12 mouse cellular contexts compared by ENCODE assay signal in genomic region chr13:110093720-110094685, GRCm38 (mm10).
A peak's percentile ranks its signal among the peaks of the same experiment; 100 is the strongest.
DNase-seq lines count a peak whose midpoint lies in the region; ATAC-seq and TF ChIP-seq lines count a peak whose summit lies in the region.
"Had no signal": no experiment of that assay in that cellular context is flagged by ENCODE, and none has a peak within 500 bp of the region (broad histone marks: within the 10 kb centered on the region; RNA-seq: fewer than 3 reads in every experiment).

No protein-coding gene starts in this region.

- intact Hi-C loops in left cerebral cortex, adult 2 months (cut with DNase I), result no loop called here

- H3K4me2 ChIP-seq in forebrain, embryonic 12.5 days, result no peak overlapping the region
- peak overlapping the region; percentile 38 for H3K4me2 ChIP-seq in hindbrain, embryonic 15.5 days
- H3K4me2 ChIP-seq in midbrain, embryonic 16.5 days (ENCODE audit: low read length), result peak overlapping the region; percentile 20; the same call in 1 of the 2 replicates
- H3K4me2 ChIP-seq: liver, embryonic 15.5 days had no signal

- WGBS in forebrain, embryonic 12.5 days, result 39% methylated on average over 17 of the region's 17 CpGs
- WGBS in hindbrain, embryonic 15.5 days, result 25% methylated on average over 17 of the region's 17 CpGs
- 17% methylated on average over 17 of the region's 17 CpGs for WGBS in midbrain, embryonic 16.5 days

- H3K9ac ChIP-seq in forebrain, embryonic 12.5 days, result no peak overlapping the region
- no peak overlapping the region for H3K9ac ChIP-seq in hindbrain, embryonic 15.5 days
- 0 out of 2 replicates have a peak overlapping the region, but pooled peaks have one; percentile 31 for H3K9ac ChIP-seq in midbrain, embryonic 16.5 days (ENCODE audit: low read depth, low read length)
- H3K9ac ChIP-seq: liver, embryonic 15.5 days had no signal

- no peak for TF ChIP-seq CTCF in brain, embryonic 14.5 days (IDR thresholded peaks at IDR 0.05; ENCODE audit: borderline replicate concordance, extremely low read depth, insufficient read depth, insufficient read length)
- TF ChIP-seq CTCF in left cerebral cortex, adult 2 months (IDR thresholded peaks at IDR 0.05), result no peak

- H3K27me3 ChIP-seq in forebrain, embryonic 12.5 days, result no peaks in the 10 kb centered on the region
- no peaks in the 10 kb centered on the region for H3K27me3 ChIP-seq in hindbrain, embryonic 15.5 days
- H3K27me3 ChIP-seq in midbrain, embryonic 16.5 days (ENCODE audit: control insufficient read depth, insufficient read depth, low read depth, low read length), result no peaks in the 10 kb centered on the region
- H3K27me3 ChIP-seq: CH12.LX; liver, embryonic 15.5 days had no signal

- peak overlapping the region; percentile 2; the same call in 1 of the 2 replicates for H3K27ac ChIP-seq in forebrain, embryonic 12.5 days
- peak overlapping the region; percentile 81 for H3K27ac ChIP-seq in hindbrain, embryonic 15.5 days (replicated peaks)
- peak overlapping the region; percentile 72 for H3K27ac ChIP-seq in midbrain, embryonic 16.5 days (ENCODE audit: low read length)
- no peak overlapping the region for H3K27ac ChIP-seq in left cerebral cortex, adult 2 months
- H3K27ac ChIP-seq: liver, embryonic 15.5 days had no signal

- peak; percentile 57 for ATAC-seq in forebrain, embryonic 12.5 days (ENCODE audit: low FRiP score)
- peak; percentile 76 for ATAC-seq in hindbrain, embryonic 15.5 days (ENCODE audit: low FRiP score, low read depth)
- ATAC-seq in midbrain, embryonic 16.5 days, result peak; percentile 82
- ATAC-seq: intestine, postnatal 0 days had no signal

- H3K36me3 ChIP-seq in forebrain, embryonic 12.5 days (replicated peaks), result no peaks in the 10 kb centered on the region
- no peaks in the 10 kb centered on the region for H3K36me3 ChIP-seq in hindbrain, embryonic 15.5 days
- H3K36me3 ChIP-seq in midbrain, embryonic 16.5 days (ENCODE audit: control insufficient read depth, insufficient read depth, low read length), result no peaks in the 10 kb centered on the region
- H3K36me3 ChIP-seq: liver, embryonic 15.5 days had no signal

- peaks cover 15% of the 10 kb centered on the region for H3K4me1 ChIP-seq in forebrain, embryonic 12.5 days
- peaks cover 29% of the 10 kb centered on the region for H3K4me1 ChIP-seq in hindbrain, embryonic 15.5 days (replicated peaks)
- peaks cover 22% of the 10 kb centered on the region for H3K4me1 ChIP-seq in midbrain, embryonic 16.5 days (ENCODE audit: control insufficient read depth, insufficient read depth, low read length)
- H3K4me1 ChIP-seq: liver, embryonic 15.5 days had no signal

- no peak overlapping the region for H3K4me3 ChIP-seq in forebrain, embryonic 12.5 days (replicated peaks)
- no peak overlapping the region for H3K4me3 ChIP-seq in hindbrain, embryonic 15.5 days
- no peak overlapping the region for H3K4me3 ChIP-seq in midbrain, embryonic 16.5 days (ENCODE audit: low read depth, low read length)
- H3K4me3 ChIP-seq in left cerebral cortex, adult 2 months, result no peak overlapping the region
- H3K4me3 ChIP-seq: liver, embryonic 15.5 days had no signal

- DNase-seq in brain, embryonic 14.5 days (ENCODE audit: low read depth), result peak; percentile 73
- no peak for DNase-seq in c-Kit-positive CD71-positive TER-119-positive erythroid progenitor cells, embryonic 14.5 days (ENCODE audit: low spot score)
- no peak for DNase-seq in left cerebral cortex, adult 2 months (ENCODE audit: extremely low spot score in 1 of 2, low spot score in 2 of 2)
- DNase-seq in urinary bladder, postnatal 36 days (ENCODE audit: low spot score in 2 of 2), result no peak
- DNase-seq in lung, postnatal 36 days, result no peak
- DNase-seq: adrenal gland, postnatal 10 days had no signal

- TF ChIP-seq POLR2A in brain, embryonic 14.5 days (IDR thresholded peaks at IDR 0.05; ENCODE audit: borderline replicate concordance, extremely low read depth, insufficient read depth, insufficient read length, poor library complexity, severe bottlenecking), result no peak

- no peaks in the 10 kb centered on the region for H3K9me3 ChIP-seq in forebrain, embryonic 12.5 days
- no peaks in the 10 kb centered on the region for H3K9me3 ChIP-seq in hindbrain, embryonic 15.5 days
- no peaks in the 10 kb centered on the region for H3K9me3 ChIP-seq in midbrain, embryonic 16.5 days (replicated peaks; ENCODE audit: control insufficient read depth, low read length, poor library complexity, severe bottlenecking)
- H3K9me3 ChIP-seq: liver, embryonic 15.5 days had no signal
